Mouse (Mus musculus) G1E (cell line): Measurements from ENCODE around the gene Ndufs5. TPM values are rescaled to one million over a fixed set of nuclear protein-coding genes. Genes with fewer than 3 reads are reported as not detected.

Experiments used
- ATAC-seq: 2 replicates; pipeline ENCODE4 v1.8.0; 2016; ENCODE audit warnings: mild to moderate bottlenecking; ENCODE audit not compliant: insufficient number of reproducible peaks, poor library complexity, low FRiP score, severe bottlenecking; ENCODE audit errors: extremely low read depth
- DNase-seq: peaks from one replicate; pipeline ENCODE4 v3.0.0; 2012; ENCODE audit warnings: low spot score
- H3K27me3 ChIP-seq: 2 replicates; pipeline ENCODE4 v1.6.1; 2012; ENCODE audit warnings: mild to moderate bottlenecking, low read length, inconsistent platforms; ENCODE audit not compliant: insufficient read depth
- H3K36me3 ChIP-seq: replicated peaks from 2 replicates; pipeline ENCODE3; 2012; ENCODE audit warnings: mild to moderate bottlenecking, inconsistent platforms
- H3K4me1 ChIP-seq: 2 replicates; pipeline ENCODE4 v1.6.1; 2012; ENCODE audit warnings: low read depth, low read length, inconsistent platforms, mixed read lengths; ENCODE audit not compliant: insufficient read depth
- H3K4me3 ChIP-seq: 2 replicates; pipeline ENCODE4 v1.5.1; 2012; ENCODE audit warnings: low read depth, mild to moderate bottlenecking, inconsistent platforms, low read length, moderate library complexity, mixed read lengths
- H3K9me3 ChIP-seq: replicated peaks from 2 replicates; pipeline ENCODE4 v1.6.1; 2012; ENCODE audit warnings: inconsistent platforms
- CTCF ChIP-seq: IDR thresholded peaks from 2 replicates; pipeline ENCODE4 v1.5.1; 2012; ENCODE audit warnings: low read depth, low read length, inconsistent platforms, mixed read lengths
- GATA1 ChIP-seq: IDR thresholded peaks from 2 replicates; pipeline ENCODE4 v1.6.1; 2012; ENCODE audit warnings: borderline replicate concordance, low read length, inconsistent platforms, mixed read lengths
- GATA2 ChIP-seq: IDR thresholded peaks from 2 replicates; pipeline ENCODE4 v1.6.1; 2012; ENCODE audit warnings: low read depth, low read length, inconsistent platforms, borderline replicate concordance
- POLR2AphosphoS5 ChIP-seq: IDR thresholded peaks from 2 replicates; pipeline ENCODE4 v1.6.1; 2012; ENCODE audit warnings: low read depth, low read length, inconsistent platforms; ENCODE audit not compliant: insufficient replicate concordance
- TAL1 ChIP-seq: conservative IDR thresholded peaks from 2 replicates; pipeline ENCODE4 v1.6.1; 2012; ENCODE audit warnings: low read depth, low read length, inconsistent platforms, mixed read lengths
- polyA plus RNA-seq: library from polyadenylated mRNA; stranded (reverse); fragments of >175 nt; gene quantifications from 2 replicates; pipeline ENCODE4 v1.2.3, GENCODE M21; 2012
- total RNA-seq, 2 experiments: library from RNA; stranded (forward) in 1 of 2; stranded (reverse) in 1 of 2; fragments of 200-1000 nt in 1 of 2; fragments of >200 nt in 1 of 2; fragmentation: Nextera tagmentation in 1 of 2; gene quantifications; 2 replicates each; pipeline ENCODE4 v1.2.3; 2014 to 2017

The Ndufs5 gene
- total RNA-seq (2014; fragmentation: Nextera tagmentation): 5.8 and 6.6 TPM in 2 replicates
- 80.6 and 87.6 TPM in 2 replicates for total RNA-seq (2017)
- 52.2 and 74.9 TPM in 2 replicates for polyA plus RNA-seq

DNA sequence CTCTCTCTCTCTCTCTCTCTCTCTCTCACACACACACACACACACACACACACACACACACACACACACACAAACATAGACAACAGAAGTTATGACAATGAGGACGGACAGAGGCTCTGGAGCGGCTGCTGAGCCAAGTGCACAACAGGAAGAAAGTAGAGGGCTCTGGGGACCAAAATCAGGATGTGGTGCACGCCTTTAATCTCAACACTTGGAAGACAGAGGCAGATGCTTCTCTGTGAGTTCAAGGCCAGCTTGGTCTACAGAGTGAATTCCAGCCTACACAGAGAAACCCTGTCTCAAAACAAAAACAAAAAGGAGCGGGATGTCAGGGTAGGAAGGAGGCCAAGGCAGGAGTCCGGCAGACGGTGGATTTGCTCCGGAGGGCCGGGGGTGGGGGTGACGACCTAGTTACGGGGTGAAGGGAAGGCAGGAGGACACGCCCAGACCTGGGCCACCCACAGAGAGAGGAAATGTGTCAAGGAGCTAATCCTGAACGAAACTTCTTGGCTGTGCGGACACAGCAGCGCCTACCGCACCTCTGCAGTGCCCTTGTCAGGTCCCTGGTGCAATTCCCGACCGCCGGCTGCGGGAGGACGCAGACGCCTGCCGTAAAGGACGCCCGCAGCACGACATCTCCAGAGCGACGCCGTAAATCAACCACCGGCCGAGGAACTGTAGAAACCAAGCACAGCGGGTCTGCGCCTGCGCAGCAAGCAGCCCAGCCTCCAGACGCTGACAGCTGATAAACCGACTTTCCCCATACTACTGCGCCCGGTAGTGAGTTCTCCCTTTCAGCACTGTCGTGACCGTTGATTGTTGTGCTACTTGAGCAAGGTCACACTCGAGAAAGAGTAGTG, at the start of gene Ndufs5:
Ndufs5 (minus strand) TSS at position 629 of the 860 bp plus-strand sequence.
- no peaks in the 10 kb centered on the region for H3K27me3 ChIP-seq
- DNase-seq (peak; percentile 82), ATAC-seq (peak; percentile 88)
- H3K36me3 ChIP-seq: peaks cover 37% of the 10 kb centered on the region
- peak within 1 kb of the TSS; percentile 95 for H3K4me3 ChIP-seq
- H3K9me3 ChIP-seq: no peaks in the 10 kb centered on the region
- peak; percentile 28; the same call in 1 of the 2 replicates for TF ChIP-seq TAL1
- TF ChIP-seq GATA1: no peak
- H3K4me1 ChIP-seq: peaks cover 21% of the 10 kb centered on the region

DNA sequence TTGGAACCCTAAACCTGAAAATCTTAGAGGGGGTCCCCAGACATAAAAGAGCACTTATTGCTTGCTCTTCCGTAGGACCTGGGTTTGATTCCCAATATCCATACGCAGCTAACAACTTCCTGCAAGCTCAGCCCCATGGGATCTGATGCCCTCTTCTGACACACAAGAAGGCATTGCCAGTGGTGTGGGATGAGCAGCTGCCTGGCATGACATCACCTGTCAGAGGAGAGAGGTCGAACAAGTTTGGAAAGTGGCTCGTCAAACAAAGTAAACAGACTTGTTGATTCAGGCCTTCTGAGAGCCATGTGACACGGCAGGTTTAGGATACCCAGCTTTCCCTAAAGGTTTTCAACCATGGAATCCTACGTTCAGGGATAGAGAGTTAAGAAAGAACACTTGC, 47.1 kb upstream of the Ndufs5 start:
- no peak for DNase-seq
- H3K4me3 ChIP-seq: no peak overlapping the region
- H3K27me3 ChIP-seq: peaks cover 9% of the 10 kb centered on the region
- TF ChIP-seq TAL1 (no peak), POLR2AphosphoS5 (no peak), GATA2 (no peak), GATA1 (no peak), CTCF (no peak)
- H3K36me3 ChIP-seq: no peaks in the 10 kb centered on the region
- H3K4me1 ChIP-seq: no peaks in the 10 kb centered on the region
- H3K9me3 ChIP-seq: no peaks in the 10 kb centered on the region
- no peak for ATAC-seq

DNA sequence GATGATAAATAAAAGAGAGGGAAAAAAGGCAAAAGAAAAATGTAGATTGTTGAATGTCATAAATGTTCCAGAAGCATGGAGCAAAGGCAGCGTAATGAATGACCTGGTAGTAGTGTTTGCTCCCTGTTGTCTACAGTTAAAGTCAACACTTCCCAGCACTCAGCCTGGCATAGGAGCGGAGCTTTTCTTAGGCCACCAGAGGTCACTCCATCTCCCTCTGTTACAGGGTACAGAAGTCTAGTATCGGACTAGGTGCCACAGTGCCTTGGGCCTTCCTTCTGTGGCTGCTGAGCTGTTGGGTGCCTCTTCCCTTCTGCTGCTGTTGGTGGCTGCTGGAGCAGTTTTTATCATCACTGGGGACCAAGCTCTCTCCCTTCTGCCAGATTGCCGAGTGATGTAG, 40.3 kb upstream of the Ndufs5 start:
- no peak for DNase-seq
- TF ChIP-seq GATA2 (no peak), POLR2AphosphoS5 (no peak), GATA1 (no peak), CTCF (no peak), TAL1 (no peak)
- Histone ChIP-seq H3K36me3 (no peaks in the 10 kb centered on the region), H3K4me3 (no peak overlapping the region), H3K4me1 (peaks cover under 1% of the 10 kb centered on the region; the same call in 1 of the 2 replicates), H3K27me3 (peaks cover 15% of the 10 kb centered on the region), H3K9me3 (no peaks in the 10 kb centered on the region)
- ATAC-seq: no peak

DNA sequence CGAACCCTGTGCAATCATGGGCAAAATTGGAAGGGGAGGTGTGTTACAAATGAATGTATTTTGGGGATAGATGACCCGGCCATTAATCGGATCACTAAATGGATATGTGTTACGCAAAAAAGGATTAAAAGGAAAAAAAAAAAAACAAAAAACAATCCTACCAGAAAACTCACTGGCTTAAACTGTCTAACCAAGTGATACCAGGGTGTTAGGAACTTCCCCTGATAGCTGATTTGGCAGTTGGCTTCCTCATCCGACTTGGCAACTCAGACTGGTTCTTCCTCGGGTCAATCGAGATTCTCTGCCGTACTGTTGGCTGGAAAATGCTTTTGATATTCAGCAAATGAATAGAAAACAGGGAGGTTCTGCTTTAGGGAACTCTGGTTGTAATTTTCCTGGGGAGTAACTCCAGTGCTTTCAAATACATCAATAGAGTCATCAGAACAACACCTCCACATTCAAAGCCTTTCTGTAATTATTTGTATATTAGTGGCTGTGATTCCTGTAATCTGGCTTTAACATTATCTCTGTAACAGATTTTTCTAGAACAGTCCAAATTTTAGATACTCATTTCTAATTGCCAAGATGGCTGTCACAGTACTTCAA, 32.8 kb upstream of the Ndufs5 start:
- H3K4me1 ChIP-seq: peaks cover 36% of the 10 kb centered on the region
- H3K4me3 ChIP-seq: peak overlapping the region; percentile 87
- peaks cover 14% of the 10 kb centered on the region for H3K27me3 ChIP-seq
- no peak for TF ChIP-seq GATA1
- TF ChIP-seq POLR2AphosphoS5: no peak
- no peak for TF ChIP-seq GATA2
- TF ChIP-seq TAL1: no peak
- TF ChIP-seq CTCF: no peak
- H3K36me3 ChIP-seq: peaks cover 18% of the 10 kb centered on the region
- DNase-seq (no peak), ATAC-seq (no peak)
- no peaks in the 10 kb centered on the region for H3K9me3 ChIP-seq

DNA sequence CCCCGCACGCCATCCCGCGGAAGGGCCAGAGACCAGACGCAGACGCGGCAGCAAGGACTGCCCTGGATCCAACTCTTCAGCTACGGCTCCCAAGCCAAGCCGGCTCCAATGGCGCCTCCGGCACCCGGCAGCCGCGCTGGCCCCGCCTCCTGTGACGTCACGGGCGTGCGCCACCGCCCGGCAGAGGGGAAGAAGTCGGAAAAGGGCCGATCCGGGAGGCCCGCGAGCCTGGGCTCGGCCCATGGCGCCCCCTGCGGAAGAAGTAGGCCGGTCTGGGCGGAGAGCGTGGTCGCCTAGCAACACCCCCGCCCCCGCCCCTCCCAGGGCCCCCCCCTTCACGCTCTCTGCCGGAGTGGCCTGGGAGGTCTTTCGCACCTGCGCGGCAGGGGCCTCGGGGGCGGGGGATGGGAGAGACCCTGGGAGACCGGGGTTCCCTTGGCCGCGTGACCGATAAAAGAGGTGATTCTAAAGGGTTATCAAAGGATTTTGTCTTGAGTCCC, 32.2 kb upstream of the Ndufs5 start, which contains the start of gene Akirin1:
Akirin1 (minus strand) TSS at position 194 of the 500 bp plus-strand sequence.
- Histone ChIP-seq H3K4me3 (peak within 1 kb of the TSS; percentile 87), H3K4me1 (peaks cover 39% of the 10 kb centered on the region), H3K9me3 (no peaks in the 10 kb centered on the region), H3K36me3 (peaks cover 24% of the 10 kb centered on the region), H3K27me3 (peaks cover 14% of the 10 kb centered on the region)
- peak; percentile 86 for ATAC-seq
- TF ChIP-seq TAL1: no peak
- no peak for TF ChIP-seq CTCF
- no peak for TF ChIP-seq GATA1
- TF ChIP-seq POLR2AphosphoS5: no peak
- no peak for TF ChIP-seq GATA2
- peak; percentile 92 for DNase-seq
